Mouse (Mus musculus): Measurements from ENCODE around the gene Ooep.

Ooep gene

GRCm38 (mm10) chr9:78378113-78378785 lies at the start of gene Ooep:
Gene Ooep (minus strand): TSS chr9:78378725.
- peak; percentile 51 for DNase-seq (ENCODE audit: inconsistent ontology term)

- no peak for DNase-seq (ENCODE audit: inconsistent ontology term)
Observed at GRCm38 (mm10) chr9:78428185-78428584, 49.7 kb upstream of the Ooep start.

DNA sequence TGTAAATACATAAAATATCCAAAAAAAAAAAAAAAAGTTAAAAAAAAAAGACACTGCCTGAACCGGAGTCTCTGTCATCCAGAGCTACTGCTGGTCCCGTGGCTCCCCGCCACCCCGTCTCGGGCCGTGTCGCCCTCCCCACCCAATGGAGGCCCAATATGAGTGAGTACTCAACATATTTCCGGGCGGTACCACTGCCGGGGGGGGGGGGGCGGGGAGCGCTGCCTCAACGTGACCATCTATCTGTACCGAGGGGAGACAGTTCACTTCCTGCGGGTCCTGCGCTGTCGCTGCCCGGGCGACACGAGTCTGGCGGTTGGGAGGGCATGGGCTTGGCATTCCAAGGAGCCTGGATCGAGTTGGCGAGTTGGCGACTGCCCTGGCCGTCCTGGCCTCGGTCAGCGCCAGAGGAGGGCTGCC lies 48.8 kb upstream of the Ooep start:
- peak; percentile 7 for DNase-seq (ENCODE audit: inconsistent ontology term)

DNA sequence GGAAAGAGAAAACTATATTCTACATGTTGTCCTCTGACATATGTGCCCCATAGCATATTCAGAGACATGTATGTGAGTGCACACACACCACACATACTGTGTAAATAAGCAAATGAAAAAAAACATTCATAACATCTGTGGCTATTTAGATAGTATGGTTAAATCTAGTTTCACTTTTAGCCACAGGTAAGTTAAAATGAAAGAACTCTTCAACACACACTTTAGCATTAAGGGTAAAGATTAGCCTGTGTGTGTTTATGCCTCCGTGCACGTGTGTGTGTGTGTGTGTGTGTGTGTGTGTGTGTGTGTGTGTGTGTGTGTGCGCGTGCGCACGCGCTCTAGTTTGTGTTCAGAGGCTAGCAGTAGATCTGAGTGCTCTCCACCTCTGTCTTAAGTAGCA lies 23.1 kb upstream of the Ooep start:
- DNase-seq (ENCODE audit: inconsistent ontology term), result no peak

DNA sequence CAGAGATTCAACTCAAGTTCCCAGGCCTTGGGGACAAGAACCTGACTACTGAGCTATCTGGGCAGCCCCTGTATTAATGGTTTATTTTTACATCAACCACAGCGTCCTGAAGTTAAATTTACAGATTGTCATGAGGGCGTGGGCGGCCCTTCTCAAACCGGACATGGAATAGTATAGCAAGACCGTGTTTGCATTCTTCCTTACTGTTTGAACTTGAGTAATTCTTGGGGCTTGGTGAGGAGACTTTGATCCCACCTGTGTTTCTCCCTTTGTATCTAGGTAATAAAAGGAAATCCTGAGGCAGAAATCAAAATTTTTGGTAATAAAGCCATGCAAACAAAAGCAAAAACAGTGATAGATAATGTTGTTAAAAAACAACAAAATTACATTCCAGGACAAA lies 22.0 kb upstream of the Ooep start:
- DNase-seq (ENCODE audit: inconsistent ontology term), result no peak

GRCm38 (mm10) chr9:78396517-78396916 lies 18.0 kb upstream of the Ooep start:
- no peak for DNase-seq (ENCODE audit: inconsistent ontology term)

DNA sequence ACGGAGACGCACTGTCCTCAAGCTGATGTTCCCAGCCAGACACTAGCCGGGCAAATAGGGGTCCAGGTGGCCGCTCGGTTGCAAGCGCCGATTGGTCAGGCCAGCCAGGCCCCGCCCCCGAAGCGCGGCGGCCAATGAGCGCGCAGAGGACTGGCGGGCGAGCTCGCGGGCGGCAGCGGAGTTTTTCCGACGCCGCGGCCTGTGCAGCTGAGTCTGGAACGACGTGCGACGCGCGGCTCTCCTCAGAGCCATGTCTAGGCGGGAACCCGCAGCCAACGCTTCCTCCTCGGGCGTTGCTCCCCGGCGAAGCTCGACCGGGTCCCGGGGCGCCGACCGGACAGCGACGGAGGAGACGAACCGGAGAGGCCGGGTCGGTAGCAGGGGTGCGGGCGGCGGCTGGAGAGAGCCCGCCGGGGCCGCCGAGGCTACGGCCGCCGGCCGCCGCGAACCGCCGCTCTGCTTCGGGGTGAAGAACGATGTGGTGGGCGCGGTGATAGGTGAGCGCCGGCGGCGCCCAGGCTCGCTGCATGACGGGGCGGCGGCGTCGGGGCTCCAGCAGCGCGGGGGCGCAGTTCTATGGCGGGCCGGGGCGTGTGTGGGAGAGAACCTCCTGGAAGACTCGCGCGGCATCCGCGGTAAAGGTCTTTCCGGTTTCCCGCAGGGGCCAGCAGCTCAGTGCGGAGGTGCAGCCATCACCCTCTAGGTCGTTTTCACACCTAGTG lies 17.3 kb upstream of the Ooep start, which contains the start of gene Ddx43:
Gene Ddx43, plus strand, starts transcription at position 148 of the 722 bp plus-strand sequence.
- peak; percentile 62 for DNase-seq (ENCODE audit: inconsistent ontology term)

DNA sequence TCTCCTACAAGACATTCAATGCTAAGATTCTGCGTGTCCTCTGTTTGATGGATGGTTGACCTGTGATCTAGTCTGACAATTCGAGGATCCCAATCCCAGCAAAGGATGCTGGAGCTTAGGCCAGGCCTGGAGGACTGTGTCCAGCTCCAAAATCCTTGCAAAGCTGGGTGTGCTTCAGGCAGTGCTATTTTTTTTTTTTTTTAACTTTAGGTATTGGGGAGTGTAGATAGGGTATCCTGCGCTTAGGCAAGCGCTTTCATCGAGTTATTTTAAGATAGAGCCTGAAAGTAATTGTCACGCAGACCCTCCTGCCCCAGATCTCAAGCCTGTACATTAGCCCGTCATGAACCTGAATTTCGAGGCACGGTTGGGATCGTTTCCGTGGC lies 16.7 kb upstream of the Ooep start:
- no peak for DNase-seq (ENCODE audit: inconsistent ontology term)

- DNase-seq (ENCODE audit: inconsistent ontology term), result no peak
Observed at GRCm38 (mm10) chr9:78394602-78395001, 16.1 kb upstream of the Ooep start.

DNA sequence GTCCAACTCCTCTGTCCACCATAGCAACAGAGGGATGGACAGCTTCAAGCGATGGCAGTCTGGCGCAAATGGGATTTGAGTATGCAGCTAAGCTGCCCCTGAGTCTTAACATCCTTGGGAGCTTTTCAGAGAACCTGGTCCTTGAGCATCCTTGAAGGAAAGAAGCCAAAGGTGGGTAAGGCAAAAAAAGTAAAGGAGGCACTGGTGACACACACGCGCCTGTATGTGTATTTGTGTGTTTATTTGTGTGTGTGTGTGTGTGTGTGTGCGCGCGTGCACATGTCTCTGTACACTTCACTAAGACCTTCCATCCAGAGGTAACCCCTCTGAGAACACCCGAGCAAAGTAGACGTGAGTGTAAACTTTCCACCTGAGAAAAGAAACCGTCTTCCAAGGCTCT lies 15.2 kb upstream of the Ooep start:
- no peak for DNase-seq (ENCODE audit: inconsistent ontology term)

DNA sequence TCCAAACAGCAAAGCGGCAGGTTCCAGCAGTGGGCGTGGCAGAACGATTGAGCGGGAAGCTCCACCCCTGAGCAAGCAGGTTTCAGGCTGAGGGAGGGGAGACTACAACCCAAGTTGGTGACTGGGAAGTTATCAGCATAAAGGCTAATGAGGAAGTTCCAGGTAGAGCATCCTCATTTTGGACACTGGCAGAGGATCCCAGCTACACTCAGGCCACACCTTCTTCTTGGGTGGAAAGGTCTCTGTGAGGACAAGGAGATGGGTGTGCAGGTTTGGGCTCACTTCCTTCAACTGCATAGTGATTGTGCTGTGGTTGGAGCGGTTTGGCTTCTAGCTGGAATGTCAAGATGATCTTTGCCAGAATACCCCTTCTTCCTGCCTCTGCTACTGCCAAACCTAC lies 11.5 kb upstream of the Ooep start:
- DNase-seq (ENCODE audit: inconsistent ontology term), result peak; percentile 18

- DNase-seq (ENCODE audit: inconsistent ontology term), result no peak
Observed at GRCm38 (mm10) chr9:78386947-78387346, 8.4 kb upstream of the Ooep start.

GRCm38 (mm10) chr9:78385893-78386292 lies 7.4 kb upstream of the Ooep start:
- peak; percentile 4 for DNase-seq (ENCODE audit: inconsistent ontology term)

GRCm38 (mm10) chr9:78377546-78377945 lies 979 bp downstream of the Ooep start:
- DNase-seq (ENCODE audit: inconsistent ontology term), result no peak

GRCm38 (mm10) chr9:78375486-78375885 lies 3.0 kb downstream of the Ooep start:
- no peak for DNase-seq (ENCODE audit: inconsistent ontology term)

GRCm38 (mm10) chr9:78374885-78375389 lies 3.6 kb downstream of the Ooep start:
- DNase-seq (ENCODE audit: inconsistent ontology term), result no peak

GRCm38 (mm10) chr9:78374397-78374796 lies 4.1 kb downstream of the Ooep start:
- DNase-seq (ENCODE audit: inconsistent ontology term), result no peak

DNA sequence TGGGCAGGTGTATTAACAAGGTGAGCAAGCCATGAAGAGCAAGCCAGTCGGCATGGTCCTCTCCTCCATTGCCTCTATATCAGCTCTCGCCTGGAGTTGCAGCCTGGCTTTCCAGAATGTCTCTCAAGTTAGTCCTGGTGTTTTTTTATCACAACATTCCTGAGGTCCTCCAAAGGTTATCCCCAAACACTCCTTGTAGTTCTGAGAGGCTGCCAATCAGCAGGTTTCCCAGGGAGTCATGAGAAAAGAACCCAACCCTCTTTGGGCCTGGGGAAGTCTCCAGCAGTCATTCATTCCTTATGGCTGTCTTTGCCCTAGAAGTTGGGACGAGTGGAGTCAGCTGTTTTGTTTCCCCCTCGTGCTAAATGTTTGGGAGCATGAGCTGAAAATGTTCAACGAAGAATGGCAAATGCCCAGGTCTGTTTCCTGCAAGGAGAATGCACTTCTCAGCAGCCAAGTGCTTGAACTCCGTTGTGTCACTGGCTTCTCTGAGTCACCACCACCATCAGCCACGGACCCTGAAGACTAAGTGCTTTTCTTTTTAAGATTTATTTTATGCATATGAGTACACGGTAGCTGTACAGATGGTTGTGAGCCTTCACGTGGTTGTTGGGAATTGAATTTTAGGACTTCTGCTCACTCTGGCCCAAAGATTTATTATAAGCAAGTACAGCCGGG lies 5.6 kb downstream of the Ooep start:
- DNase-seq (ENCODE audit: inconsistent ontology term), result no peak

DNA sequence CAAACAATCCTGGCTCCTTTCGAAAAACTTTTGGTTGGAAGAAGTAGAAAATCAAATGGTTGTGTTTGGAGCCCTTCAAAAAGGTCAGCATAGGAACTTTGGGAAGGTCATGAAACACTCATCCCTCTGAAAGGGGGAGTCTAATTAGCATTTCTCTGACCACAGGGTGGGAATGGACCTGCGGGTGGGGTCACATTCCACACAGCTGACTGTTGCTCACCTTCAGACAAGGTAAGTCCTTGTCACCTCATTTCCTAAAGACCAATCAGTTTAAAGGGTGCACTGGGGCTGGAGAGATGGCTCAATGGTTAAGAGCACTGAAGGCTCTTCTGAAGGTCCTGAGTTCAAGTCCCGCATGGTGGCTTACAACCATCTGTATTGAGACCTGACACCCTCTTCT lies 7.1 kb downstream of the Ooep start:
- DNase-seq (ENCODE audit: inconsistent ontology term), result no peak

DNA sequence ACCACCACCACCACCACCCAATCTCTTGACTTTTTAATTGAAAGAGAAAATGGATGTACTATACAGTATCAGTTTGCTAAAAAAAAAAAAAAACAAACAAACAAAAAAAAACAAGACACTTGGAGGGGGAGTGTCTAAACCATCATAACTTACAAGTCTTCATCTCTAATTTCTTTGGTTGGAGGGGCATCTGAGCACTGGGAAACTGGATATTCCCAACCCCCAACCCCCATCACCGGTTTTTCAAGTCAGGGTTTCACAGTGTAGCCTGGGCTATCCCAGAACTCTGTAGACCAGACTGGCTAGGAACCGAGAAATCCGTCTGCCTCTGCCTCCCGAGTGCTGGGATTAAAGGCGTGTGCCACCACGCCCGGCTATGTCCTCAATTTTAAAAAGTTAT lies 8.7 kb downstream of the Ooep start:
- no peak for DNase-seq (ENCODE audit: inconsistent ontology term)

- DNase-seq (ENCODE audit: inconsistent ontology term), result no peak
Observed at GRCm38 (mm10) chr9:78369349-78369748, 9.2 kb downstream of the Ooep start.

DNA sequence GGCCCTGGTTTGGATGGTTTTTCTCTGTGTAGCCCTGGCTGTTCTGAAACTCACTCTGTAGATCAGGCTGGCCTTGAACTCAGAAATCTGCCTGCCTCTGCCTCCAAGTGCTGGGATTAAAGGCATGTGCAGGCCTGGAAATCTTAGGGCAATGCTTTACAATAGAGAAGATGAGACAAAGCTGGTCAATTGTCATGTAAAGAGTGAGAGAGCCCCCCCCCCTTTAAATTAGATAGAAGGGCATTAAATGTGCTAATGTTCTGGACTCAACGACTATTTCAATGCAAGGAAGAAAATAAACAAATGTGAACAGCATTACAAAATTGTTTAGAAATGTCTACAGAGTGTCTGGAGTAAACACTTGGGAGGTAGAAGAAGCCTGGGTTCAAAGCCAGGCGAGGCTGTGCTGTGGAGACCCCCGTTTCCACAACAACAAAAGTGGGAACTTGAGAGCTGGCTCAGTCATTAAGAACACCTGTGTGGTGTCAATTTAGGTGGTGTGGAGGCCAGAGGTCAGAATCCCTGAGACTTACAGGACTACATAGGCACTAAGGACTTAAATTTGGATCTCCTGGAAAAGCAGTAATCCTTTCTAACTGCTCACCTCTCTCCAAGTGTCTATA lies 9.7 kb downstream of the Ooep start:
- no peak for DNase-seq (ENCODE audit: inconsistent ontology term)
